Mouse (Mus musculus) testis, adult 2 months (tissue): ENCODE measurements at regions not wholly inside any gene's neighbourhood (a gene's known extent, or its start where the extent isn't known, plus 50 kb on each side); places are given as distances from the start of the nearest gene placed in this dataset.

Experiments used
- H3K27ac ChIP-seq: fragments of 200-500 bp; 2 replicates; pipeline ENCODE4 v1.5.1; 2012; ENCODE audit warnings: low read depth, low read length; ENCODE audit not compliant: control insufficient read depth, insufficient read depth
- H3K27me3 ChIP-seq: fragments of 200-500 bp; 2 replicates; pipeline ENCODE4 v1.6.1; 2012; ENCODE audit warnings: mild to moderate bottlenecking, low read length, moderate library complexity; ENCODE audit not compliant: control insufficient read depth, insufficient read depth
- H3K36me3 ChIP-seq: fragments of 200-500 bp; 2 replicates; pipeline ENCODE4 v1.6.1; 2012; ENCODE audit warnings: mild to moderate bottlenecking, low read length; ENCODE audit not compliant: control insufficient read depth, insufficient read depth
- H3K4me1 ChIP-seq: fragments of 200-500 bp; 2 replicates; pipeline ENCODE4 v1.6.1; 2012; ENCODE audit warnings: low read length; ENCODE audit not compliant: control insufficient read depth, insufficient read depth
- H3K4me3 ChIP-seq: fragments of 200-500 bp; 2 replicates; pipeline ENCODE4 v1.5.1; 2012; ENCODE audit warnings: low read depth, mild to moderate bottlenecking, low read length, moderate library complexity, mixed read lengths; ENCODE audit not compliant: control insufficient read depth
- CTCF ChIP-seq: fragments of 200-500 bp; IDR thresholded peaks from 2 replicates; pipeline ENCODE4 v1.5.1; 2012; ENCODE audit warnings: low read depth, mild to moderate bottlenecking, inconsistent platforms, low read length, moderate library complexity; ENCODE audit not compliant: control insufficient read depth, insufficient read depth, insufficient replicate concordance
- POLR2A ChIP-seq: fragments of 200-500 bp; IDR thresholded peaks from 2 replicates; pipeline ENCODE4 v1.6.1; 2012; ENCODE audit warnings: low read depth, mild to moderate bottlenecking, inconsistent platforms, low read length, moderate library complexity; ENCODE audit not compliant: control insufficient read depth

- Histone ChIP-seq H3K27ac (no peak overlapping the region), H3K4me3 (no peak overlapping the region), H3K4me1 (no peaks in the 10 kb centered on the region), H3K27me3 (no peaks in the 10 kb centered on the region), H3K36me3 (no peaks in the 10 kb centered on the region)
- TF ChIP-seq CTCF, result no peak
These were observed 763.5 kb upstream of the 4930412O13Rik start for GRCm38 (mm10) chr2:9117523-9117922.

DNA sequence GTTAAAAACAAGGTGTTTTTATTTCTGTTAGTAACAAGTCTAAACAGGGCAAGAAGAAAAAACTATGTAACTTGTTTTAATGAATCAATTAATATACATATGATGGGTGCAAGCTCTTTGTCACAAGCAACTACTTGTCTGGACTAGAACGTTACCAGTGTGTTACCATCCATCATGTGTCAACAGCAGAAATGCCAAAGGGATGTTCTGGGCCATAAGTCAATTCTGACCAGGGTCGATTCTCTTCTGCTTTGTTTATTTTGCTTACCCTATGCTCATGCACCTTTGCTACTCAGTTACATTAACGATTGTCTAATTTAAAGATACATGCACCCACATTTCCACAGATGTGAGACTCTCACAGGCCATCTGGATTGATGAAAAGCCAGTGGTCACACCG, 744.1 kb upstream of the 4930412O13Rik start:
- H3K4me3 ChIP-seq, result no peak overlapping the region
- no peaks in the 10 kb centered on the region for H3K4me1 ChIP-seq
- no peaks in the 10 kb centered on the region for H3K36me3 ChIP-seq
- TF ChIP-seq POLR2A (no peak), CTCF (no peak)
- H3K27me3 ChIP-seq, result no peaks in the 10 kb centered on the region
- H3K27ac ChIP-seq, result no peak overlapping the region

GRCm38 (mm10) chr2:9141411-9141810, 739.6 kb upstream of the 4930412O13Rik start:
- no peak overlapping the region for H3K4me3 ChIP-seq
- H3K4me1 ChIP-seq, result no peaks in the 10 kb centered on the region
- no peak for TF ChIP-seq POLR2A
- no peak for TF ChIP-seq CTCF
- H3K27ac ChIP-seq, result no peak overlapping the region
- no peaks in the 10 kb centered on the region for H3K36me3 ChIP-seq
- no peaks in the 10 kb centered on the region for H3K27me3 ChIP-seq

GRCm38 (mm10) chr2:9155604-9156003, 725.4 kb upstream of the 4930412O13Rik start:
- Histone ChIP-seq H3K27ac (no peak overlapping the region), H3K4me3 (no peak overlapping the region), H3K36me3 (no peaks in the 10 kb centered on the region), H3K4me1 (no peaks in the 10 kb centered on the region), H3K27me3 (no peaks in the 10 kb centered on the region)
- TF ChIP-seq CTCF (no peak), POLR2A (no peak)

GRCm38 (mm10) chr2:9160181-9160580, 720.9 kb upstream of the 4930412O13Rik start:
- H3K4me1 ChIP-seq, result no peaks in the 10 kb centered on the region
- no peak overlapping the region for H3K27ac ChIP-seq
- H3K27me3 ChIP-seq, result no peaks in the 10 kb centered on the region
- H3K36me3 ChIP-seq, result no peaks in the 10 kb centered on the region
- TF ChIP-seq POLR2A (no peak), CTCF (no peak)
- H3K4me3 ChIP-seq, result no peak overlapping the region

DNA sequence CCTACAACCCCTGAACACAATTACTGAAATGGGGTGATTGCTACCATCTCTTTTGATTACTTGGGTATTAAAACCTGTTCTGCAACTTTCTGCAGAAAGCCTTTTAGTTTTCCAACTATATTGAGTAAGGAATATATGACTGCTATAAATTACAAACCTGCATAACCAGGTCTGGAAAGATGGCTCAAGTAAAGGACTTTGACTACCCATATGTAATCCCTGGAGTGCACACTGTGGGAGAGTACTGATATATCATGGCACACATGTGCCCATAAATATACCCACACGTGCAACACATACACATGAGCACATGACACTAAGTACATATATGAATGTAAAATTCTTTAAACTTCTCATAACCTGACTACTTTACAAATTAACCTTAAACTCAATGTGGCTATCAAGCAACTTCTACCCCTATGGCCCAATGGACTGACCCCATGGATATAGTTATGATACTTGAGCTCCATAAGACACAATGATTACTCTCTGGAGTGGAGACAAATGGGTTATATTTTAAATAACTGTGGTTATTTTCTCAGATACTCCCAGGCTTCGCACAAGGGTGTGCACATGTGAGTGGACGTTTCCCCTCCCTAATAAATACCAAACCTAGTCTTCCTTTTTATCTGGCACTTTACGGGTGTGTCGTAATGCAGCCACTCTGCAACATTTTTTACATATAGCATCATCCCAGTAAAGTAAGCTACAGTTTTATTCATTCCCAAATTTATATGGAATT, 717.1 kb upstream of the 4930412O13Rik start:
- H3K4me3 ChIP-seq, result no peak overlapping the region
- no peaks in the 10 kb centered on the region for H3K36me3 ChIP-seq
- H3K27ac ChIP-seq, result no peak overlapping the region
- TF ChIP-seq CTCF, result no peak
- no peak for TF ChIP-seq POLR2A
- H3K27me3 ChIP-seq, result no peaks in the 10 kb centered on the region
- H3K4me1 ChIP-seq, result no peaks in the 10 kb centered on the region

GRCm38 (mm10) chr2:9182127-9182526, 698.9 kb upstream of the 4930412O13Rik start:
- no peaks in the 10 kb centered on the region for H3K4me1 ChIP-seq
- H3K4me3 ChIP-seq, result no peak overlapping the region
- TF ChIP-seq POLR2A, result no peak
- H3K36me3 ChIP-seq, result no peaks in the 10 kb centered on the region
- H3K27me3 ChIP-seq, result no peaks in the 10 kb centered on the region
- H3K27ac ChIP-seq, result no peak overlapping the region

DNA sequence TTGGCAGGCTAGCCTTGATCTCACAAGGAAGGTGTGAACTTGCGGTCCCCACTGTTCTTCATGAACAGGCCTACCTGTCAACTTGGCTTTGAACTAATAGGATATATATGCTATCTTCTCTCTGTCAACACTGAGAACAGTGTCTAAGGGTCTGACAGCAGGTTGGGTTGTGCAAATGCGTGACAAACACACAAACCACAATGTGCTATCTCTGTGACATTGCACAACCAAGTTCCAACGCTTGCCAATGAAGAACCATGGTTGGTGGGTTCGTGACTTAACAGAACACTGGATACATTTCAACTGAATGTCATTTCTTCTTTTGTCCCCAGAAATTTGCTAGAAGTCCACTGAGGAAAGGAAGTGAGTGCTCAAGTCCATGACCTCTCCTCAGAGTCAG, 696.8 kb upstream of the 4930412O13Rik start:
- H3K36me3 ChIP-seq, result no peaks in the 10 kb centered on the region
- no peaks in the 10 kb centered on the region for H3K27me3 ChIP-seq
- no peak overlapping the region for H3K4me3 ChIP-seq
- H3K4me1 ChIP-seq, result no peaks in the 10 kb centered on the region
- TF ChIP-seq POLR2A, result no peak
- no peak for TF ChIP-seq CTCF
- no peak overlapping the region for H3K27ac ChIP-seq
